Mouse (Mus musculus) spleen, adult 12 weeks (tissue): ENCODE results near the gene Rrp9.

Experiments
- DNase-seq: peaks from one replicate; pipeline ENCODE4 v3.0.0; 2022; ENCODE audit warnings: low spot score

The Rrp9 gene

DNA sequence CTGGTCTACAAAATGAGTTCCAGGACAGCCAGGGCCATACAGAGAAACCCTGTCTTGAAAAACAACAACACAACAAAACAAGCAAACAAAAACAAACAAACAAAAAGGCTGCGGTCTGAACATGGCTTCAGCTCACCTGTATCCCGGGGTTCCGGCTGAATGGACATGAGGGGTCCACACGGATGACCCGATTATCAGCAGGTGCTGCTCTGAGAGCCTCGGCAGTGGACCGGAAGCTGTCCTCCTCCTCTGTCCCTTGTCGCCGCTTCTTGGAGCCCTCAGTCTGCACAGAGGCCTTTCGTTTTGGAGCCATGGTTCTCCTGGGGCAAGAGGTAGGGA is at the start of gene Rrp9:
Gene Rrp9, plus strand, starts transcription at position 301 of the 339 bp plus-strand sequence.
- no peak for DNase-seq

DNA sequence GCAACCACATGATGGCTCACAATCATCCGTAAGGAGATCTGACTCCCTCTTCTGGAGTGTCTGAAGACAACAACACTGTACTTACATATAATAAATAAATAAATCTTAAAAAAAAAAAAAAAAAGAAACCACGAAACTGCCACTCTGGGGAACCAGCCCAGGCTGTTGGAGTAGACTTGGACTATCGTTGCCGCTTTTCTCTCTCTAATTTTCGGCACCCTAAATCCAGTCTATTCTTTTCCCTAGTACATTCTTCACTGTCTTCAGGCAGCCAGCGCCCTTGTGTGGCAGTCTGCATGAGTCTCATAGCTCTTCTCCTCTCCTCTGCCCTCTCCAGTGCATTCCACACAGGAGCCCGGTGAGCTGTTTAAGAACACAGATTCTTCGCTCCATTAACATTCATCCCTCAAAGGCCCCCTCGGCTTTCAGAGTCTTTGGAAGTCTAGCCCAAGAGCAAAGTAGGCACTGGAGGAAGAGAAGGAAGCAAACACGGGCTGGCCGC is 47.0 kb upstream of the Rrp9 start:
- no peak for DNase-seq

GRCm38 (mm10) chr9:106429221-106430014 is 46.3 kb upstream of the Rrp9 start, which contains the start of gene Rpl29:
Gene Rpl29, plus strand, starts transcription at chr9:106429454.
- DNase-seq = peak; percentile 82

GRCm38 (mm10) chr9:106430015-106430264 is 45.8 kb upstream of the Rrp9 start:
- DNase-seq = no peak

- no peak for DNase-seq
Observed at GRCm38 (mm10) chr9:106433389-106433788, 42.4 kb upstream of the Rrp9 start.

- DNase-seq = no peak
Observed at GRCm38 (mm10) chr9:106436566-106436965, 39.2 kb upstream of the Rrp9 start.

DNA sequence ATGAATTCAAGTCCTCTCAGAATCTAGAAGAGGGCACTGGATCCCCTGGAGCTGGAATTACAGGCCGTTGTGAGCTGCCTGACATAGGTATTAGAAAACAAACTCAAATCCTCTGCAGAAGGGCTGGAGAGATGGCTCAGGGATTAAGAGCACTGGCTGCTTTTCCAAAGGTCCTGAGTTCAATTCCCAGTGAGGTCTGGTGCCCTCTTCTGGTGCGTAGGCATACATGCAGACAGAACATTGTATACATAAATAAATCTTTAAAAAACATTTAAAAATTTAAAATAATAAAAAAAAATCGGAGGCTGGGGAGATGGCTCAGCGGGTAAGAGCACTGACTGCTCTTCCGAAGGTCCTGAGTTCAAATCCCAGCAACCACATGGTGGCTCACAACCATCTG is 33.1 kb upstream of the Rrp9 start:
- no peak for DNase-seq

DNA sequence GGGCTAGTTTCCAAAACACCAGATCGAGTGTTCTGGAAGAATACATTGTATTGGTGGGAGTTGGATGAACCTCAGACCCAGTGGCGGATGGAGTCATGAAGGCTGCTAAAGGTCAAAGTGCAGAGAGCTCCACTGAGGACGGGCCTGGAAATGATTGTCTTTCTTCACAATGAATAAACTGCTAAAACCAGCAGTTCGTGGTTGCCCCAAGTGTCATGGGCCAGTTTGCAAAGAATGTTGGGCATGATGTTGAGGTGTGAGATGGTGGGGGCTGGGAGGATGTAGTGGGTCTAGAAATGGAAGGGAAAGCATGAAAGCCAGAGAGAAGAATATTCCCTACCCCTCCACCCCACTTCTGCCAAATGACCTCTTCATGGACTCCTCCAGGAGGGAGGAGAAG is 30.9 kb upstream of the Rrp9 start:
- DNase-seq = no peak

- DNase-seq = peak; percentile 48
Observed at GRCm38 (mm10) chr9:106447348-106447747, 28.4 kb upstream of the Rrp9 start, which contains the start of the genes Abhd14b and Abhd14a. Gene Abhd14b, plus strand, starts transcription at chr9:106447459. Gene Abhd14a, minus strand, starts transcription at chr9:106447678.

DNA sequence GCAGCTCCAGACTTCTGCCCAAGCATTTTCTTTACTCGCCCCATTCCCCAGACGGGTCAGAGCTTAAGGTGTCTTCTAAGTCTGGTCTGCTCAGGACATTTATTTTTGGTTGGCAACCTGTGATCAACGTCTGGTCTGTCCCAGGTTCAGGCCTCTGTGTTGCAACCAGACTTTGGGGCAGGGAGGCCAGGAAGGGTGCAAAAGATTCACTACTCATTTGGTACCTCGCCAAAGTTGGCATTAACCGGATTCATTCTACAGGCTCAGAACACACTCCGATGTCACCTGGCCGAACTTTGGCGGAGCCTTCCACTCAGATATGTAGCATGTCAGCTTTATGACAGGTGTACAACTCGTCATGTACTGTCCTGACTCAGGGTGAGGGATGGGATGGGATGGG is 27.8 kb upstream of the Rrp9 start:
- DNase-seq = no peak

GRCm38 (mm10) chr9:106448498-106449031 is 27.2 kb upstream of the Rrp9 start:
- DNase-seq = no peak

DNA sequence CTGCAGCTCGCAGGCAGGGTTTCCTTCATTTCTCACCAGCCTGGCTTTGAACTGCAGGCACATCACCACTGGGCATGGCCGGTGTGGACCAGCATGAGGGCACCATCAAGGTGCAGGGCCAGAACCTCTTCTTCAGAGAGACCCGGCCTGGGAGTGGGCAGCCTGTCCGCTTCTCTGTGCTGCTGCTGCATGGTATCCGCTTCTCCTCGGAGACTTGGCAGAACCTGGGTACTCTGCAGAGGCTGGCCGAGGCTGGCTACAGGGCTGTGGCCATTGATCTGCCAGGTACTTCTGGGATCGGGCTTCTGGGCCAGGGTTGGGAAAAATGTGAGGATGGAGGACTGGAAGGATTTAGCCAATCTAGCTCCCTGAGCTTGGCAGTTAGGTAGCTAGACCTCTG is 25.8 kb upstream of the Rrp9 start:
- DNase-seq = no peak

GRCm38 (mm10) chr9:106450661-106451060 is 25.1 kb upstream of the Rrp9 start:
- no peak for DNase-seq

DNA sequence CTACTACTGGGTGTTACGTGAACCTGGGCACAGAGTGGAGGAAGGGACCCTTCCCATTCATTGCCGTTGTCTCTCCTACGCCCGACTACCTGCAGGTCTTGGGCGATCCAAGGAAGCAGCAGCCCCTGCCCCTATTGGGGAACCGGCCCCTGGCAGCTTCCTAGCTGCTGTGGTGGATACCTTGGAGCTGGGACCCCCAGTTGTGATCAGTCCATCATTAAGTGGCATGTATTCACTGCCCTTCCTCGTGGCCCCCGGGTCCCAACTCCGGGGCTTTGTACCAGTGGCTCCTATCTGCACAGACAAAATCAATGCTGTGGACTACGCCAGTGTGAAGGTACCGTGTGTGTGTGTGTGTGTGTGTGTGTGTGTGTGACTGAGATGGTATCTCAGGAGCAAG is 24.5 kb upstream of the Rrp9 start:
- DNase-seq = no peak

DNA sequence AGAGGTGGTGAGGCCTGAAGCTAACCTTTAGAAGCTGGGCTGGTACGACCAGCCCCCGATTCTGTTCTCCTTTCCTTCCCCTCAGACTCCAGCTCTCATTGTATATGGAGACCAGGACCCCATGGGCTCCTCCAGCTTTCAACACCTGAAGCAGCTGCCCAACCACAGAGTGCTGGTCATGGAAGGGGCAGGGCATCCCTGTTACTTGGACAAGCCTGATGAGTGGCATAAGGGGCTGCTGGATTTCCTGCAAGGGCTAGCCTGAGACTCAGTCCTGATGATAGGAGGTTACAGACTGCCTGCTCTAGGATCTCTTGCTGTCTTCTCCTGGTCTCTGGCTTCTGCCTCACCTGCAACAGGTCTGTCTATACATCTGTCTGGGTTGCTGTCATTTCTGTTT is 23.9 kb upstream of the Rrp9 start:
- DNase-seq = no peak

DNA sequence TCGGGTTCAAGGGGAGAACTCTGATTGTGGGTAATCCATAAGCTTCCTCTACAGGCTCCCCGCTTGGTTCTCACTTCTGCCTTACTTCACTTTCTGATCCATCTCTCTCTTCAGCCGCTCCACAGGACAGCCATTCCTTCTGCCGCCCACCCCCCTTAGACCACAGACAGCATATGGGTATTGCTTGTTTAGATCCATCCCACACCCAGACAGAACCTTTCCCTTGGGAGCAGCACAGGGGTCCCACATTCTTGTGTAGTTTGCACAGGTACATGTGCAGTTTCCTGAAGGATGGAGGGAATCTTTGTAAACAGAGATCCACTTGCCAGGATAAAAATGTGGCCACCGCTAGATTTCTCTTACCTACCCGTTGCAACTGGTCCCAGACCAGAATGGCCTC is 23.4 kb upstream of the Rrp9 start:
- no peak for DNase-seq

DNA sequence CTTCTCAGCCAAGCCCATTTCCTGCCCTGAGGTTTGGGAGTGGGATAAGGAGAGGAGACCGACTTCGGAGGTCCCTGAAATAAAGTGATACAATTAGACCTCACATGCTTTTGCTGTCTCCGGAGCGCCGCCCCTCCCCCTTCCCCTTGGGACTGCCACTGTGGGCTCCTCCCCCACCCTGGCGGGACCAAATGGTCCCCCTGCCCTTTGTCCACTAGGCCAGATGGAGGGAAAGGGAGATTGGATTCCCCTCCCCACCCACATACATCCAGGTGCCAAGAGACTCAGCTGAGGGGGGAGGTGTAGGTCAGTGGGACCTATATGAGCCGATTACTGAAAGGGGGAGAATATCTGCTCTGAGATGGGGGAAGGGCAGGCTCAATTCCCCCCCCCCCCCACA is 22.9 kb upstream of the Rrp9 start:
- DNase-seq = no peak

DNA sequence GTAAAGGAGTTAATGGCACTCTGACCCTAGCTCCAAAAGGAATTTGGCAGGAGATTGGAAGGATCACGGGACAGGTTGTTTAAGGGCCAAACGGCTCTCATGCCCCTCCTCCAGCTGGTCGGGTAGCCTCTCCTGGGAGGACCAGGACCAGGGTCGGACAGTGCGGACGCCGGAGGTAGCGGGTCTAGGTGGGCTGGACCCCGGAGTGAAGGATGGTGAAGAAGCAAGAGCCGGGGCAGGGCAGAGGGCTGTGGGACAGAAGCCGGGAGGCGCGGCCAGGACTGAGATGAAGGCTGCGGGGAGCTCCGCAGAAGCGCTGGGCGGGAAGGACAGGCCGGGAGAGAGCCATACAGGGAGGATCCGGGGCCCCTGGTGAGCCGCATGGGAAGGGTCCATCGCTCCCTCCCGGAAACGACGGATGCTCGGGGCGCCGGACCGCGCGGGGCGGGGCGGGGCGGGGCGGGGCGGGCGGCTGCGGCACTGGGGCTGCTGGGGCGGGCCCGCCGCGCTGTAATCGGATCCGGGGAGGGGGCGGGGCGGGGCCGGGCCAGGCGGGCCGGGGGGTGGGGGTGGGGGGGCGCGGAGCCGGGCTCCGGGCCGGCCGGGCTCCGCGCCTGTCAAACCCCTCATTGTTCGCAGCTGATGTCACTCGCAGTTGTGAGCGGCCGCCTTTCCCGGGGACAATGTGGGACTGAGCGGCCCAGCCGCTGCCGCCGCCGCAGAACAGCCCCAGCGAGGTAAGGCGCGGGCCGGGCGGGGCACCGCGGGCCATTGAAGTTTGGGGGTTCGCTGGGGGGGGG is 22.3 kb upstream of the Rrp9 start, which contains the start of gene Pcbp4:
Gene Pcbp4, plus strand, starts transcription at position 21 of the 800 bp plus-strand sequence.
- no peak for DNase-seq

DNA sequence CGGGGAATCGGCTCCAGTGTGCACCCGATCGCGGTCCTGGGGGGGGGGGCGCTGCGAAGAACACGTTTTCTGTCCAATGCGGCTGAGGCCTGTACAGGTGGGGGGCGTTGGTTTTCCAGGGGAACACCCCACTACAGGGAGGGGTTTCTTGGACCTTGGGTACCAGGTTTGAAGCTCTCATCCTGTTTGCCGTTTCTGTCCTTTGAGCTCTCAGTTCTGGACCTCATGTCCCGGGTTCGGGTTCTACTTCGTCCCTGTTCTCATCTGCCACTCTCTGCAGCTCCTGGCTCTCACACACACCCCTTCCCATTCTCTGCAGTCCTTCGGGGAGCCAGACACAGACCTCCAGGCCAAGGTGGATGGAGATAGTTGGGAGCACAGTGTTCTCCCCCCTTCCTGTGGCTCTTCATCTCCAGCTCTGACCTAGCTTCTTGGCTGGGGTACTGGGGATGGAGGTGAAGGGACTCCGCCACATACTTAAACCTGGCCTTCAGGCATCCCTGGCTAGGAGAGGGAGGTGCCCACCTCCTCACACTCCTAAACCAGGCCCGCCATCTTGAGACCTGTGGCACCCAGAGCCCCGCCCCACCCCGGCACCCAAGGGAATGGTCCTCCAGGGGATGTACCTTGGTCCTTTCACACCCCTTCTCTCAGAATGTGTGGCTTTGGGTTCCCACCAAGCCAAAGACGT is 21.5 kb upstream of the Rrp9 start:
- DNase-seq = no peak

GRCm38 (mm10) chr9:106454888-106455681 is 20.7 kb upstream of the Rrp9 start:
- DNase-seq = no peak

- DNase-seq = no peak
Observed at GRCm38 (mm10) chr9:106456325-106457162, 19.2 kb upstream of the Rrp9 start.
